Mouse (Mus musculus) hindbrain, embryonic 11.5 days (tissue): ENCODE results near the gene Clstn2. TPM values are rescaled to one million over a fixed set of nuclear protein-coding genes. Genes with fewer than 3 reads are reported as not detected.

Experiments used
- ATAC-seq: fragments of 200-750 bp; cut with Nextera tagmentation; 2 replicates; pipeline ENCODE4 v1.8.0; 2017; ENCODE audit warnings: mild to moderate bottlenecking, moderate TSS enrichment, moderate library complexity; ENCODE audit not compliant: low FRiP score
- DNase-seq: peaks from one replicate; pipeline ENCODE4 v3.0.0-alpha.2; 2015; ENCODE audit warnings: low spot score
- H3K27ac ChIP-seq: fragments of 300-500 bp; sonication (generic); 2 replicates; pipeline ENCODE4 v1.5.1; 2014; ENCODE audit warnings: mild to moderate bottlenecking, low read depth, low read length
- H3K27me3 ChIP-seq: fragments of 300-500 bp; sonication (generic); 2 replicates; pipeline ENCODE4 v1.6.1; 2014; ENCODE audit warnings: mild to moderate bottlenecking, low read length, moderate library complexity, mixed read lengths; ENCODE audit not compliant: control insufficient read depth, insufficient read depth
- H3K36me3 ChIP-seq: fragments of 300-500 bp; sonication (generic); 2 replicates; pipeline ENCODE4 v1.6.1; 2014; ENCODE audit warnings: mild to moderate bottlenecking, low read length, moderate library complexity, mixed read lengths; ENCODE audit not compliant: control insufficient read depth, insufficient read depth
- H3K4me1 ChIP-seq: fragments of 300-500 bp; sonication (generic); replicated peaks from 2 replicates; pipeline ENCODE4 v1.6.1; 2014; ENCODE audit warnings: low read length, mixed read lengths; ENCODE audit not compliant: control insufficient read depth, insufficient read depth
- H3K4me2 ChIP-seq: fragments of 300-500 bp; sonication (generic); replicated peaks from 2 replicates; pipeline ENCODE4 v1.6.1; 2014; ENCODE audit warnings: mild to moderate bottlenecking, low read depth, low read length
- H3K4me3 ChIP-seq: fragments of 300-500 bp; sonication (generic); 2 replicates; pipeline ENCODE4 v1.5.1; 2014; ENCODE audit warnings: low read depth, low read length
- H3K9ac ChIP-seq: fragments of 300-500 bp; sonication (generic); 2 replicates; pipeline ENCODE4 v1.6.1; 2014; ENCODE audit warnings: low read depth, low read length
- H3K9me3 ChIP-seq: fragments of 300-500 bp; sonication (generic); 2 replicates; pipeline ENCODE4 v1.6.1; 2016; ENCODE audit warnings: low read length; ENCODE audit not compliant: control insufficient read depth
- WGBS: fragments of 180-500 bp; shearing (Covaris S2); extraction: QIAGEN DNeasy Blood & Tissue Kit; methylation state at CpG from one replicate; pipeline ENCODE4 v1.1.7; 2014; 5-methylcytosine and 5-hydroxymethylcytosine counted together
- polyA plus RNA-seq: library from polyadenylated mRNA; unstranded; fragments of >200 nt; fragmentation: Nextera tagmentation; extraction: Ambion mirVana; gene quantifications from 2 replicates; pipeline ENCODE4 v1.2.1, GENCODE M21; 2014

Gene Clstn2
- polyA plus RNA-seq, 1 experiment from 2014 or later, result 2.0 TPM

DNA sequence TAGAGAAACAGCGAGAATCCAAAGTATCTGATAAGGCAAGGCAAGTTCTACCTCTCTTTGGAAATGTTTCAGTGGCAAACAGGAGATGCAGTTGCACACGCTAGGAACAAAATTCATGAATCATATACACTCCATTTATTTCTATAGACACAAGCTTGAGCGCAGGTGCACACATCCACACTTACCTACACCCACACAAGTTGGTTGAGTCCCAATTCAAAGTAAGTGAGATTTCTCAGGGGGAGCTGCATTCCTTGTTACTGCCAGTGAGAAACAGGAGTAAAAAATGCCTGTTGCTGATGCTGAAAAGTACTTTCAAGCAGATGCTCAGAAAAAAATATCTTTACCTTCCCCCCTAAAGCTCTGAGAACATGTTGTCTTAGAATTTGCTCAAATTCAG is 149.6 kb downstream of the Clstn2 start:
- Histone ChIP-seq H3K4me2 (no peak overlapping the region), H3K9me3 (no peaks in the 10 kb centered on the region), H3K4me3 (no peak overlapping the region), H3K9ac (no peak overlapping the region), H3K27ac (no peak overlapping the region), H3K36me3 (no peaks in the 10 kb centered on the region), H3K27me3 (no peaks in the 10 kb centered on the region), H3K4me1 (no peaks in the 10 kb centered on the region)
- ATAC-seq (no peak), DNase-seq (no peak)
- WGBS, result 87% methylated on average over 3 of the region's 3 CpGs

DNA sequence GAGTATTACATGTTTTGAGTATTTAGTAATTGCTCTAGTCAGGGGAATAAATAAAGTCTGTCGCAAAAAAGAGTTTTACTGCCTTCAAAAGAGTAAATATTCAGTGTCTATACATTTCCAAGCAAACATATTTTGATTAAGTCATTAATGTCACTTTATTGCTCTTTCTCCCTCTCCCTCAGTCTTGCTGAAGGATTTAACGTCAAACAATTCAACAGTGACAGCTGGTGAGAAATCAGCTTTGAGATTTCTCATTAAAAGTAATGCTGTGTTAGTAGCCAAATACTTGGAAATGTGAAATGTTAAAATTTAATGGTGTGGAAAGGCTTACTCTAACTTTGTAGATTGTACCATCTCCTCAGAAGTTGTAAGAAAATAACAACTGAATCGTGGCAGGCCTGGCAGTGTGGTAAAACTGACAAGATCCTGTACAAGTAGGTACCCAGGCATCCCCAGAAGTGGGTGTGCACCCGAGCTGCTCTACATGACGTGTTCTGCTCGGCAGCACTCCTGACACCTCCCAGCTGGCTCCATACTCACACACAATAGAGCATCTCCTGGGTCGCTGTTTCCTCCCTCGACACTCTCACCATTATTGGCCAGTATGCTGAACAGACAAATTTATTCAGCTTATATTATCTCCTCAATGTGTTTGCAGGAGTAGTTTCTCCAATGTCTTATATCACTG is 165.8 kb downstream of the Clstn2 start:
- H3K27ac ChIP-seq, result no peak overlapping the region
- no peak for ATAC-seq
- H3K4me1 ChIP-seq, result no peaks in the 10 kb centered on the region
- no peak overlapping the region for H3K4me3 ChIP-seq
- no peak overlapping the region for H3K4me2 ChIP-seq
- 65% methylated on average over 8 of the region's 8 CpGs for WGBS
- no peaks in the 10 kb centered on the region for H3K36me3 ChIP-seq
- no peaks in the 10 kb centered on the region for H3K27me3 ChIP-seq
- DNase-seq, result no peak
- no peaks in the 10 kb centered on the region for H3K9me3 ChIP-seq
- no peak overlapping the region for H3K9ac ChIP-seq

DNA sequence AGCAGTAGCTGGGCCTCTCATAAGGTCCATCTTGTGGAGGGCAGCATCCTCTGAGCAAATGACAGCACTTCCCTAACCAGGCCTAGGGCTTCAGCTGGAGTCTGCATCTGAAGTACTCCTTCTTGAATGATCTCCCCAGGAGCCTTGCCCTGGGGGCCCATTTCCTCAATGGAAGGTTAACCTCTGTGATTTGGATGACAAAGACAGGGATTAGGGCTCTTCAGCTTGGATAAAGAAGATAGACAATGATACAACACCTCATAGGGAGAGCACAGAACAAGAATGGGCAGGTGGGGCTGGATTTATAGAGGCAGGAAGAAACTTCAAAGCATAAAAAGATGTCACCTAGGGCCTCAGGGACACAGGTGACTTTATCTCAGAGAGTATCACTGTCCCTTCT is 180.1 kb downstream of the Clstn2 start:
- DNase-seq (no peak), ATAC-seq (no peak)
- Histone ChIP-seq H3K4me3 (no peak overlapping the region), H3K27me3 (no peaks in the 10 kb centered on the region), H3K9ac (no peak overlapping the region), H3K4me1 (no peaks in the 10 kb centered on the region), H3K36me3 (no peaks in the 10 kb centered on the region), H3K9me3 (no peaks in the 10 kb centered on the region), H3K4me2 (no peak overlapping the region), H3K27ac (no peak overlapping the region)

DNA sequence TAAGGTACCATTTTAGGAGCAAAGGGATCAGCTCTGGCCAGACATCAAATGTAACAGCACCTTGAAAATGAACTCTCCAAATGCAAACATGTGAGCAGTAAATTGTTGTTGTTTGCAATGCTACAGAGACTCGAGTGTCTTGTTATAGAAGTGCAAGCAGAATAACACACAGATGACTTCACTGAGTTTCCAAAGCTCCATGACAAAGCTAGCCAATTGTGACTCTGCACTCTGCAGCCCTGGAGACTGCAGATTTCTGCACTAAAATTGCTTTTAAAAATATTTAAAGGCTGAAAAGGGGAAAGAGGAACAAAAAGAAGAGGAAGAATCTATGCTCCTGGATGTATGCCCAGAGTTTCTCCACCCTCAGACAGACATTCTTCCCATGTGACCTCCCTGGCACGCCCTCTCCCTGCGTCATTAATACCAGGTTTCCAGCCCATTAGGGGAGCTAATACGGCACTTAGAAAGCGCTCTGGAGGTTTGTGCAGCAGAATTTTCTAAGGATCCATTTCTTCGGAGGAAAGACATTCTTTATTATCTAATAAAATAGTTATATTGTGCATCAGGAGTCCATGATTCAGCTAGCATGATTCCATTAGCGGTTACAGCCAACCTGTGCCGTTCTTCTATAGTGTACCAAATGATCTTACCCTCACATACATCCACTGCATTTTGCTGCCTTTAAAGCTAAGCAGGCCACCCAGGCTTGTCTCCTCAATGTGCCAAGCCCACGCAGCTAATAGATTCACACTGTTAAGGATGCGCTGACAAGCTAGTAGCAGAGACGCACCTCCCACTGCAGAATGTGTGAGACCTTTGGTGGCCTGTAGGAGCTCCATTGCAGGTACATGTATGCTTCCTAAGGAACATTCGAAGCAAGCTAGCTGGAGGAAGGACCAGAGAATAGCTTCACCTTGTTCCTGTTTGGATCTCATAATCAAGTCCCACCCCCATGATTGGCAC is 184.8 kb downstream of the Clstn2 start:
- no peak for ATAC-seq
- no peak for DNase-seq
- H3K4me3 ChIP-seq, result no peak overlapping the region
- H3K9ac ChIP-seq, result no peak overlapping the region
- H3K4me1 ChIP-seq, result no peaks in the 10 kb centered on the region
- WGBS, result 83% methylated on average over 12 of the region's 12 CpGs
- no peaks in the 10 kb centered on the region for H3K27me3 ChIP-seq
- H3K4me2 ChIP-seq, result no peak overlapping the region
- no peaks in the 10 kb centered on the region for H3K36me3 ChIP-seq
- H3K9me3 ChIP-seq, result no peaks in the 10 kb centered on the region
- no peak overlapping the region for H3K27ac ChIP-seq

DNA sequence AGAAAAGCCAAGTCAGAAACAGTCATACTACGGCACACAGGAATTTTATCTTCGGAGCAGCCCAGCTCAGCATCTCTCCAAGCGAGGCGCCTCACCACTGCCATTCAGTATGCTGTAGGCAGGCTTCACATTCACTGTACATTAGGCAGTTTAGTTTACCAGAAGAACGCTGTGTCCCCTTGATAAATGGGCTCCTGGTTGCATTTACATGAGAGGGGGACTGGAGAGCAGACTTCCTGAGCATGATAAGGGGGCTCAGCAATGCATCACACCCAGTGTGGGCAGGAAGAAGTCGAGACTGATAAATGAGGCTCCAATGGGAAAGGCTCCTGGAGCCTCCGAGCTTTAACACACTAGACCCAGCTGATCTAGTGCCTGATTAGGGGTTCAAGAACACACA is 190.9 kb downstream of the Clstn2 start:
- Histone ChIP-seq H3K4me1 (no peaks in the 10 kb centered on the region), H3K27me3 (no peaks in the 10 kb centered on the region), H3K27ac (no peak overlapping the region), H3K36me3 (no peaks in the 10 kb centered on the region), H3K4me3 (no peak overlapping the region), H3K9me3 (no peaks in the 10 kb centered on the region), H3K4me2 (no peak overlapping the region), H3K9ac (no peak overlapping the region)
- ATAC-seq (no peak), DNase-seq (no peak)
- 81% methylated on average over 7 of the region's 7 CpGs for WGBS

DNA sequence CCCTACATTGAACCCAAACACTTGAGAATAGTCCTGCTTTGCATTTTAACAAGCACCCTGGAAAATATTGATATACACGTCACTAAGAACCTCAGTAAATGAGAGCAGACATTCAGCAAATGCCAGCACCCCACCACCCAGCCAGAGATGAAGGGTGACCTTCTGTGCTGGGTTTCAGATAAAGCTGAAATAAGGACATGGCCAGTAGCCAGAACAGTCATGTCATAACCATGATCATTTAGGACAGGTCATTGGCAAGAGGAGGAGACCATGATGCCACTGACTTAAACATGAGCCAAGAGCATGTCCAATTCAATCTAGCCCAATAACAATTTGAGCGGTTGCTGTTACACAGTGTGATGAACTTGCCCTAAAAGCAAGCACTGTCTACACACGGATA is 201.8 kb downstream of the Clstn2 start:
- no peaks in the 10 kb centered on the region for H3K4me1 ChIP-seq
- H3K9me3 ChIP-seq, result no peaks in the 10 kb centered on the region
- no peak overlapping the region for H3K9ac ChIP-seq
- no peak for DNase-seq
- H3K4me2 ChIP-seq, result no peak overlapping the region
- H3K27ac ChIP-seq, result no peak overlapping the region
- no peak for ATAC-seq
- no peaks in the 10 kb centered on the region for H3K36me3 ChIP-seq
- H3K27me3 ChIP-seq, result no peaks in the 10 kb centered on the region
- no peak overlapping the region for H3K4me3 ChIP-seq
- 89% methylated on average over 3 of the region's 3 CpGs for WGBS

DNA sequence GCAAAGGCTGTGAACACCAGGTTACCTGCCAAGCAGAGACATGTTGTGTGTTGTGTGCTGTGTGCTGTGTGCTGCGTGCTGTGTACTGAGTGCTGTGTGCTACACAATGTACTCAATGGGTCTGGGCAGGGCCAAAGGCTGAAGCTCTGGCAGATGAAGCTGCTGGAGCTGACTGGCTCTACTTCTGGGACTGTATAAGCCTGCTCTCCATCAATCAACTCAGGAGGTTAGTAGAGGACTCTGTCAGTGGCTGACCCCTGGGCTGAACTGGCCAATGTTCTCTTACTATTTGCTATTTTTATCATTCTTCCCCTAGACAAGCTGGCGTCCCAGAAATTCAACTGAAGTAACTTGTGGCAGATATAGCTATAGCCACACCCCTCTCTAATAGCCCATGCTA is 203.1 kb downstream of the Clstn2 start:
- Histone ChIP-seq H3K4me2 (no peak overlapping the region), H3K4me3 (no peak overlapping the region), H3K9me3 (no peaks in the 10 kb centered on the region), H3K27ac (no peak overlapping the region), H3K4me1 (no peaks in the 10 kb centered on the region), H3K36me3 (no peaks in the 10 kb centered on the region), H3K9ac (no peak overlapping the region), H3K27me3 (no peaks in the 10 kb centered on the region)
- ATAC-seq (no peak), DNase-seq (no peak)
- WGBS, result 75% methylated on average over 2 of the region's 2 CpGs

DNA sequence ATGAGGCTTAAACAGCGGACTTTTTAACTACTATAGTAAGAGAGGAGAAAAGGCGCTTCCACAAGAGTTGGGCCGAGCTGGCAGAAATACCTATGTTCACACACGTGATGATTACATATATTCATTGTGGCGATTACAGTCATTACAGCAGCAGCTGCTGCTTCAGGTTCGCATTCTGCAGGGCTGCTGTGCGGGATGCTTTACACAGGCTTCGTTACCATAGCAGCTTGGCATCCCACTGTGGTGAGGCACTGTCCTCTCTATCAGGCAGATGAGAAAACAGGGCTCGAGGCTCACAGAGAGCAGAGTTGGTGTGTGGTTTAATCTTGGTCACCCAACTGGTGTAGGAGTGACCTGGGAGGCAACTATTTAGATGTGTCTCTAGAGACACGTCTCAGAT is 205.3 kb downstream of the Clstn2 start:
- no peaks in the 10 kb centered on the region for H3K27me3 ChIP-seq
- peak; percentile 13 for DNase-seq
- no peak for ATAC-seq
- no peaks in the 10 kb centered on the region for H3K36me3 ChIP-seq
- 60% methylated on average over 10 of the region's 10 CpGs for WGBS
- no peaks in the 10 kb centered on the region for H3K9me3 ChIP-seq
- no peak overlapping the region for H3K27ac ChIP-seq
- no peak overlapping the region for H3K4me2 ChIP-seq
- H3K9ac ChIP-seq, result no peak overlapping the region
- no peak overlapping the region for H3K4me3 ChIP-seq
- H3K4me1 ChIP-seq, result no peaks in the 10 kb centered on the region
